Mouse (Mus musculus): Measurements from ENCODE around the gene Polr2e.

The Polr2e gene

DNA sequence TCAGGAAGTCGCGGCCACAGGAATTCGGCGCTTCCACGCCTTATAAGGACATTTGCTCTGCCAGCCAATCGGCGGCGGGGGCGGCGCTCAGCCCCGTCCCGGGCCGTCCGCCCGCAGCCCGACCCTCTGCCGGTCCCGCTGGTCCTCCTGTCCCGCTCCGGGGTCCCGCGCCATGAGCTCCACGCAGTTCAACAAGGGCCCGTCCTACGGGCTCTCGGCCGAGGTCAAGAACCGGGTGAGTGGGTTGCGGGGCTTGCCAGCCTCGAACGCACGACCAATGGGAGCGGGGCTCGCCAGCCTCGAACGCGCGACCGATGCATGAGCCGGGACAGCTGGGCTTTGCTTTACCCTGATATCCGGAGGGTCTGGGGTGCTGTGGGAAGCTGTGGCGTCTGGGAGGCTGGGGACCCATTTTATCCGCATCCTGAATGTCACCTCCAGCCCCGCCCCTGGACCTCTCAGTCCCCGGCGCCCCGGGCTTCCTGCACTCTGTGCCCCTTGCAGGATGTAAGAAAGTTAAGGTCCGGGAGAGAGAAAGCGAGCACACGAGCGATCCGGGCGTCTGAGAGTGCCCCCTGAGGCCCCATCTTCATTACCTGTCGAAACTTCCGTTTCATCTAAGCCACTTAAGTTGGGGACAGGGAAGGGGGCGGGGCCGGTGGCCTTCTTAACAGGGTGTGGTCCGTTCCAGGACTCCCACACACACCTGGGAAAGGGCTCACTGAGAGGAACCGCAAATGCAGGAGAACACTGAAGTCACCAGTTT is 50.9 kb downstream of the Polr2e start, which contains the start of gene Cnn2:
Gene Cnn2 (plus strand): TSS at position 79 of the 766 bp plus-strand sequence.
- DNase-seq (ENCODE audit: low read depth, low spot score), result no peak

DNA sequence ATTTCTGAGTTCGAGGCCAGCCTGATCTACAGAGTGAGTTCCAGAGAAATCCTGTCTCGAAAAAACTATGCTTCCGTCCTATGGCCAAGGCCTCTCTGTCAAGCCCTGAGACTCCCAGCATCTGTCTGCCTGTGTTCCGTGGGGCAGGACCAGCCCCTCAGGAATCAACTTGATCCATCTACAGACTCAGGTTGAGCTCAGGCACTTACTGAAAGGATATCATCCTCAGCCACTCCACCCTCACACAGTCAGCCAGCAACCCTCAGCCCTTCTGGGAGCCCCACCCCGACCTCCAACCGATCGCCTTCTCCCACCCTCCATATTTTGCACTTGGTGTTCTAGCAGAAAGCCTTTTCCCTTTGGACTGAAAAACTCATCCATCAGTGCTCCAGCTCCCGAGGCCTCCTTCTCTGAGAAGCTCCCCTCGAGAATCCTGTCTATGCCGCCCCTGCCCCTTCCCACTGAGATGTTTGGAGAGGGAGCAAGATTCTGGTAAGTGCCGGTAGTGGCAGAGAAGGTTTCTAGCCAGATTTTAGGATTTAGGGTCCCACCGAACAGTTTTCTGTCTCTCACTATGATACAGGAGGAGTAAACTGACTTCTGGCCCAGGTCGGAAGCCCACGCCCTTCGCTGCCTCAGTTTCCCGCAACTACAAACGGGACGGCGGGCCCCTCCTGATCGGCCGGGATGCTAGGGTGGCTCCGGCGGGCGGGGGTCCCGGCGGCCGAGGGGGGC is 51.7 kb downstream of the Polr2e start:
- DNase-seq (ENCODE audit: low read depth, low spot score), result no peak

DNA sequence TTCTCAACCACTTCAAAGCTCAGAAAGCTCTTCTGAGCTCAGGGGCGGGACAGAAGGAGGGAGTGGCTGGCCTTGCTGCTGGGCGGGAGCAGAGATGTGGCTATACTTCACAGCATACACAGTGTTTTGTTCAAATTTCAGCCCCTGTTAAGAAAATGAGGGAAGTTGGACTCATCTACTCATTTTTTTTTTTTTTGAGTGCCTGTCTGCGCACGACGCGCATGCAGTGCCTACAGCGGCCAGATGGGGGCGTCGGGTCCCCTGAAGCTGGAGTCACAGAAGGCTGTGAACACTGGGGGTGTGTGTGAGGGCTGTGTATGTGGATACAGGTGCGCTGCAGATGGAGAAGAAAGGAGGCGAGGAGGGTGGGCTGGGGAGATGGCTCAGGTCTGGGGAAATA is 52.6 kb downstream of the Polr2e start:
- peak; percentile 63 for DNase-seq (ENCODE audit: low read depth, low spot score)

GRCm38 (mm10) chr10:79986232-79986878 is 53.2 kb downstream of the Polr2e start:
- DNase-seq (ENCODE audit: low read depth, low spot score), result no peak

All from retina, postnatal 7 days (tissue).